Mouse (Mus musculus): ENCODE measurements around the gene Aunip.
"Not testable (repeated sequence)": the region's sequence is repeated elsewhere in the genome, so short reads cannot be mapped to it uniquely, and the experiment has no call there.

GRCm38 (mm10) chr4:134494161-134494560, 16.6 kb upstream of the Aunip start:
- not testable (repeated sequence) for TF ChIP-seq POLR2AphosphoS2 (IDR thresholded peaks at IDR 0.05; ENCODE audit: insufficient read length, low read depth); POLR2A (IDR thresholded peaks at IDR 0.05; ENCODE audit: insufficient read length, low read depth); E2F4 (IDR thresholded peaks at IDR 0.05; ENCODE audit: insufficient read depth); SRF (IDR thresholded peaks at IDR 0.05; ENCODE audit: control insufficient read depth, insufficient read length, low read depth); MYOG (IDR thresholded peaks at IDR 0.05; ENCODE audit: control insufficient read depth in 1 of 3, insufficient read depth in 1 of 3, insufficient read length in 2 of 3, low read depth in 2 of 3); REST (IDR thresholded peaks at IDR 0.05; ENCODE audit: insufficient read depth, insufficient read length)

Data from myocyte (in vitro differentiated cells).